Comparison of ENCODE assay signal across 8 mouse cellular contexts in genomic region chr4:126751556-126752023, GRCm38 (mm10). TPM values are rescaled to one million over a fixed set of nuclear protein-coding genes. Genes with fewer than 3 reads are reported as not detected.
DNase-seq lines count a peak whose midpoint lies in the region; ATAC-seq lines count a peak whose summit lies in the region.

No protein-coding gene starts in this region.

- H3K27me3 ChIP-seq in lung, embryonic 16.5 days (ENCODE audit: control insufficient read depth, insufficient read depth, low read depth, low read length): no peaks in the 10 kb centered on the region
- no peaks in the 10 kb centered on the region for H3K27me3 ChIP-seq in intestine, embryonic 16.5 days (replicated peaks; ENCODE audit: control insufficient read depth, insufficient read depth, low read length)
- H3K27me3 ChIP-seq in neural tube, embryonic 14.5 days (ENCODE audit: control insufficient read depth, insufficient read depth, low read length): no peaks in the 10 kb centered on the region

- H3K4me1 ChIP-seq in lung, embryonic 16.5 days (replicated peaks; ENCODE audit: control insufficient read depth, insufficient read depth, low read length): peaks cover 31% of the 10 kb centered on the region
- peaks cover 29% of the 10 kb centered on the region for H3K4me1 ChIP-seq in intestine, embryonic 16.5 days (ENCODE audit: control insufficient read depth, insufficient read depth, low read length)
- H3K4me1 ChIP-seq in neural tube, embryonic 14.5 days (ENCODE audit: control insufficient read depth, insufficient read depth, low read length): peaks cover 42% of the 10 kb centered on the region

- 55% methylated on average over 10 of the region's 10 CpGs for WGBS in lung, embryonic 16.5 days
- 56% methylated on average over 10 of the region's 10 CpGs for WGBS in intestine, embryonic 16.5 days
- WGBS in neural tube, embryonic 14.5 days: 59% methylated on average over 10 of the region's 10 CpGs

- H3K27ac ChIP-seq in lung, embryonic 16.5 days (ENCODE audit: low read length): no peak overlapping the region
- no peak overlapping the region for H3K27ac ChIP-seq in intestine, embryonic 16.5 days (ENCODE audit: low read length)
- H3K27ac ChIP-seq in neural tube, embryonic 14.5 days (ENCODE audit: low read depth, low read length): no peak overlapping the region

- ATAC-seq in lung, embryonic 16.5 days (ENCODE audit: low read depth): no peak
- ATAC-seq in intestine, embryonic 16.5 days: no peak
- no peak for ATAC-seq in neural tube, embryonic 14.5 days (ENCODE audit: low read depth)

- H3K9ac ChIP-seq in lung, embryonic 16.5 days (ENCODE audit: low read length): peak overlapping the region; percentile 80; the same call in 1 of the 2 replicates
- peak overlapping the region; percentile 94 for H3K9ac ChIP-seq in intestine, embryonic 16.5 days (ENCODE audit: low read depth, low read length)
- peak overlapping the region; percentile 69; the same call in 1 of the 2 replicates for H3K9ac ChIP-seq in neural tube, embryonic 14.5 days (replicated peaks; ENCODE audit: low read depth, low read length)

- peaks cover 13% of the 10 kb centered on the region for H3K36me3 ChIP-seq in lung, embryonic 16.5 days (ENCODE audit: control insufficient read depth, insufficient read depth, low read length)
- peaks cover 9% of the 10 kb centered on the region; the same call in 1 of the 2 replicates for H3K36me3 ChIP-seq in intestine, embryonic 16.5 days (ENCODE audit: control insufficient read depth, insufficient read depth, low read length)
- H3K36me3 ChIP-seq in neural tube, embryonic 14.5 days (ENCODE audit: control insufficient read depth, insufficient read depth, low read length): peaks cover 21% of the 10 kb centered on the region

- no peaks in the 10 kb centered on the region for H3K9me3 ChIP-seq in lung, embryonic 16.5 days (ENCODE audit: control insufficient read depth, low read length)
- H3K9me3 ChIP-seq in intestine, embryonic 16.5 days (ENCODE audit: control insufficient read depth, low read length): no peaks in the 10 kb centered on the region
- no peaks in the 10 kb centered on the region for H3K9me3 ChIP-seq in neural tube, embryonic 14.5 days (ENCODE audit: control insufficient read depth, low read length)

- peak overlapping the region; percentile 75 for H3K4me2 ChIP-seq in lung, embryonic 16.5 days (ENCODE audit: low read depth, low read length)
- peak overlapping the region; percentile 100 for H3K4me2 ChIP-seq in intestine, embryonic 16.5 days (ENCODE audit: low read depth, low read length)
- H3K4me2 ChIP-seq in neural tube, embryonic 14.5 days (ENCODE audit: low read depth, low read length): peak overlapping the region; percentile 97

- peak; percentile 77 for DNase-seq in cerebellum, adult 9-10 months
- DNase-seq in cerebellum, adult 9-11 months: no peak
- DNase-seq in lung, postnatal 4 days: no peak
- DNase-seq in adrenal gland, postnatal 4 days (ENCODE audit: low spot score in 2 of 2): no peak
- no peak for DNase-seq in cerebellum, adult 11-12 months

- H3K4me3 ChIP-seq in lung, embryonic 16.5 days (ENCODE audit: low read length): no peak overlapping the region; the same call in 1 of the 2 replicates
- H3K4me3 ChIP-seq in intestine, embryonic 16.5 days (ENCODE audit: low read length): peak overlapping the region; percentile 96
- H3K4me3 ChIP-seq in neural tube, embryonic 14.5 days (ENCODE audit: low read depth, low read length): peak overlapping the region; percentile 67

RNA-seq across cellular contexts. Expression of gene Ncdn, which starts 1.6 kb away (rescaled TPM):
- polyA plus RNA-seq in lung, embryonic 16.5 days (2015; fragmentation: Nextera tagmentation; extraction: Ambion mirVana): 24.5 and 26.7 TPM in 2 replicates
- polyA plus RNA-seq in intestine, embryonic 16.5 days (2015; fragmentation: Nextera tagmentation; extraction: Ambion mirVana): 25.6 and 27.4 TPM in 2 replicates
- polyA plus RNA-seq in neural tube, embryonic 14.5 days (2014; fragmentation: Nextera tagmentation; extraction: Ambion mirVana): 110 and 111 TPM in 2 replicates
- 10 to 100 TPM; 34.5 to 35.7 TPM for total RNA-seq in adrenal gland, postnatal 4 days (2021)

RNA-seq across cellular contexts. Expression of gene AU040320, which starts 1.8 kb away (rescaled TPM):
- 24.2 and 26.2 TPM in 2 replicates for polyA plus RNA-seq in lung, embryonic 16.5 days (2015; fragmentation: Nextera tagmentation; extraction: Ambion mirVana)
- 36.4 and 44.0 TPM in 2 replicates for polyA plus RNA-seq in intestine, embryonic 16.5 days (2015; fragmentation: Nextera tagmentation; extraction: Ambion mirVana)
- 43.2 and 47.2 TPM in 2 replicates for polyA plus RNA-seq in neural tube, embryonic 14.5 days (2014; fragmentation: Nextera tagmentation; extraction: Ambion mirVana)
- 10 to 100 TPM; 40.9 to 42.0 TPM for total RNA-seq in adrenal gland, postnatal 4 days (2021)

RNA-seq across cellular contexts. Expression of gene Tfap2e, which starts 15.6 kb away (rescaled TPM):
- polyA plus RNA-seq in lung, embryonic 16.5 days (2015; fragmentation: Nextera tagmentation; extraction: Ambion mirVana): 0.09 TPM in 1 of 2 replicates, not detected in the other
- polyA plus RNA-seq in intestine, embryonic 16.5 days (2015; fragmentation: Nextera tagmentation; extraction: Ambion mirVana): not detected in 2 replicates
- not detected in 2 replicates for polyA plus RNA-seq in neural tube, embryonic 14.5 days (2014; fragmentation: Nextera tagmentation; extraction: Ambion mirVana)
- not detected for total RNA-seq in adrenal gland, postnatal 4 days (2021)
